ENCODE assay signal across 8 mouse cellular contexts in genomic region chr17:64375327-64375726, GRCm38 (mm10). TPM values are rescaled to one million over a fixed set of nuclear protein-coding genes. Genes with fewer than 3 reads are reported as not detected.
DNase-seq lines count a peak whose midpoint lies in the region; ATAC-seq and TF ChIP-seq lines count a peak whose summit lies in the region.

No protein-coding gene starts in this region.

- no peak overlapping the region for H3K9ac ChIP-seq in heart, adult 2 months (ENCODE audit: low read depth, low read length)
- no peak overlapping the region for H3K9ac ChIP-seq in kidney, postnatal 0 days (ENCODE audit: low read depth, low read length)
- no peak overlapping the region for H3K9ac ChIP-seq in liver, embryonic 11.5 days (ENCODE audit: low read depth, low read length)
- no peak overlapping the region for H3K9ac ChIP-seq in neural tube, embryonic 11.5 days (ENCODE audit: low read length)
- H3K9ac ChIP-seq in stomach, embryonic 16.5 days (ENCODE audit: low read length), result no peak overlapping the region

- H3K27me3 ChIP-seq in heart, adult 2 months (ENCODE audit: control insufficient read depth, insufficient read depth, low read length), result no peaks in the 10 kb centered on the region
- no peaks in the 10 kb centered on the region for H3K27me3 ChIP-seq in kidney, postnatal 0 days (ENCODE audit: insufficient read depth, low read length)
- H3K27me3 ChIP-seq in liver, embryonic 11.5 days (replicated peaks; ENCODE audit: control insufficient read depth, insufficient read depth, low read length), result no peaks in the 10 kb centered on the region
- no peaks in the 10 kb centered on the region for H3K27me3 ChIP-seq in neural tube, embryonic 11.5 days (ENCODE audit: control insufficient read depth, insufficient read depth, low read length)
- H3K27me3 ChIP-seq in stomach, embryonic 16.5 days (ENCODE audit: control insufficient read depth, insufficient read depth, low read length), result no peaks in the 10 kb centered on the region

- no peak overlapping the region for H3K27ac ChIP-seq in heart, adult 2 months
- no peak overlapping the region for H3K27ac ChIP-seq in kidney, postnatal 0 days
- no peak overlapping the region for H3K27ac ChIP-seq in liver, embryonic 11.5 days (ENCODE audit: low read depth, low read length)
- no peak overlapping the region for H3K27ac ChIP-seq in neural tube, embryonic 11.5 days (ENCODE audit: low read depth, low read length)
- no peak overlapping the region for H3K27ac ChIP-seq in stomach, embryonic 16.5 days (ENCODE audit: low read length)

- intact Hi-C loops in heart, adult 2 months (cut with DNase I), result loop anchor here (1.0 to 10.0 kb wide), 5 partner anchors 93 to 801 kb away; no protein-coding TSS in a partner anchor

- no peaks in the 10 kb centered on the region for H3K4me1 ChIP-seq in heart, adult 2 months (ENCODE audit: control insufficient read depth, insufficient read depth, low read length)
- no peaks in the 10 kb centered on the region for H3K4me1 ChIP-seq in kidney, postnatal 0 days (replicated peaks; ENCODE audit: insufficient read depth, low read length)
- H3K4me1 ChIP-seq in liver, embryonic 11.5 days (replicated peaks; ENCODE audit: control insufficient read depth, insufficient read depth, low read length), result no peaks in the 10 kb centered on the region
- no peaks in the 10 kb centered on the region for H3K4me1 ChIP-seq in neural tube, embryonic 11.5 days (ENCODE audit: control insufficient read depth, insufficient read depth, low read length)
- no peaks in the 10 kb centered on the region for H3K4me1 ChIP-seq in stomach, embryonic 16.5 days (ENCODE audit: control insufficient read depth, insufficient read depth, low read length)

- H3K36me3 ChIP-seq in heart, adult 2 months (ENCODE audit: control insufficient read depth, insufficient read depth, low read length), result no peaks in the 10 kb centered on the region
- H3K36me3 ChIP-seq in kidney, postnatal 0 days (ENCODE audit: insufficient read depth, low read length), result no peaks in the 10 kb centered on the region
- no peaks in the 10 kb centered on the region for H3K36me3 ChIP-seq in liver, embryonic 11.5 days (ENCODE audit: control insufficient read depth, insufficient read depth, low read length)
- no peaks in the 10 kb centered on the region for H3K36me3 ChIP-seq in neural tube, embryonic 11.5 days (ENCODE audit: control insufficient read depth, insufficient read depth, low read length)
- no peaks in the 10 kb centered on the region for H3K36me3 ChIP-seq in stomach, embryonic 16.5 days (ENCODE audit: control insufficient read depth, insufficient read depth, low read length)

- no peaks in the 10 kb centered on the region for H3K79me2 ChIP-seq in heart, adult 2 months (replicated peaks; ENCODE audit: control insufficient read depth, insufficient read depth, low read length)

- peak; percentile 79 for DNase-seq in CD4-positive, CD25-positive, alpha-beta regulatory T cell, adult 2 months (ENCODE audit: low read depth, low spot score)
- DNase-seq in adrenal gland, postnatal 10 days, result peak; percentile 84
- DNase-seq in embryo, embryonic 9.5 days (ENCODE audit: extremely low spot score), result peak; percentile 67
- peak; percentile 67 to 78 for DNase-seq in heart, adult 2 months
- DNase-seq in kidney, postnatal 0 days (ENCODE audit: low spot score), result peak; percentile 75
- peak; percentile 42 for DNase-seq in liver, embryonic 11.5 days (ENCODE audit: low spot score)
- peak; percentile 77 for DNase-seq in neural tube, embryonic 11.5 days (ENCODE audit: low spot score)

- no peak overlapping the region for H3K4me3 ChIP-seq in heart, adult 2 months
- no peak overlapping the region for H3K4me3 ChIP-seq in kidney, postnatal 0 days (replicated peaks; ENCODE audit: low read depth, low read length)
- H3K4me3 ChIP-seq in liver, embryonic 11.5 days (ENCODE audit: low read depth, low read length), result no peak overlapping the region
- H3K4me3 ChIP-seq in neural tube, embryonic 11.5 days (ENCODE audit: low read depth, low read length), result no peak overlapping the region
- no peak overlapping the region for H3K4me3 ChIP-seq in stomach, embryonic 16.5 days (replicated peaks; ENCODE audit: low read length)

- WGBS in heart, adult 2 months, result 62% methylated on average over 4 of the region's 4 CpGs
- WGBS in kidney, postnatal 0 days, result 73% methylated on average over 4 of the region's 4 CpGs
- WGBS in liver, embryonic 11.5 days, result 70% methylated on average over 4 of the region's 4 CpGs
- 64% methylated on average over 4 of the region's 4 CpGs for WGBS in neural tube, embryonic 11.5 days
- WGBS in stomach, embryonic 16.5 days, result 74% methylated on average over 4 of the region's 4 CpGs

- TF ChIP-seq POLR2A in heart, adult 2 months (IDR thresholded peaks at IDR 0.05; ENCODE audit: insufficient read depth, low read depth, low read length), result no peak

- ATAC-seq in kidney, postnatal 0 days (replicated peaks; ENCODE audit: low FRiP score, low read depth), result peak; percentile 69; the same call in 1 of the 2 replicates
- peak; percentile 51 for ATAC-seq in liver, embryonic 11.5 days (replicated peaks; ENCODE audit: low FRiP score)
- ATAC-seq in neural tube, embryonic 11.5 days (ENCODE audit: insufficient read depth, low FRiP score, low TSS enrichment), result peak; percentile 69; the same call in 1 of the 2 replicates
- ATAC-seq in stomach, embryonic 16.5 days (ENCODE audit: insufficient read depth, low FRiP score), result peak; percentile 58; the same call in 1 of the 2 replicates

- TF ChIP-seq CTCF in heart, adult 2 months (IDR thresholded peaks at IDR 0.05), result peak; percentile 95
- TF ChIP-seq CTCF in kidney, postnatal 0 days (IDR thresholded peaks at IDR 0.05; ENCODE audit: low read depth), result peak; percentile 91

- H3K4me2 ChIP-seq in kidney, postnatal 0 days (ENCODE audit: low read length), result no peak overlapping the region
- no peak overlapping the region for H3K4me2 ChIP-seq in liver, embryonic 11.5 days
- no peak overlapping the region for H3K4me2 ChIP-seq in neural tube, embryonic 11.5 days (ENCODE audit: low read depth)
- no peak overlapping the region for H3K4me2 ChIP-seq in stomach, embryonic 16.5 days (ENCODE audit: low read depth, low read length)

- H3K9me3 ChIP-seq in kidney, postnatal 0 days (replicated peaks; ENCODE audit: low read length), result no peaks in the 10 kb centered on the region
- no peaks in the 10 kb centered on the region for H3K9me3 ChIP-seq in liver, embryonic 11.5 days (ENCODE audit: control insufficient read depth, low read length)
- no peaks in the 10 kb centered on the region for H3K9me3 ChIP-seq in neural tube, embryonic 11.5 days (ENCODE audit: control insufficient read depth, low read length)
- no peaks in the 10 kb centered on the region for H3K9me3 ChIP-seq in stomach, embryonic 16.5 days (replicated peaks; ENCODE audit: control insufficient read depth, low read length)

- 0 out of 2 replicates have a peak, but pooled peaks have one; percentile 36 for TF ChIP-seq EP300 in heart, adult 2 months (IDR thresholded peaks at IDR 0.05; ENCODE audit: insufficient read depth, low read depth, low read length)

RNA-seq across cellular contexts. Expression of gene Pja2, which starts 43.6 kb away (rescaled TPM):
- total RNA-seq in adrenal gland, postnatal 10 days (2021), result 10 to 100 TPM; 66.7 to 81.7 TPM
- 100 to 1,000 TPM; 104 to 112 TPM for total RNA-seq in heart, adult 2 months (2021)
- 27.6 and 45.4 TPM in 2 replicates for polyA plus RNA-seq in heart, adult 2 months (2012; rRNA removed)
- 58.8 and 63.8 TPM in 2 replicates for polyA plus RNA-seq in kidney, postnatal 0 days (2015; fragmentation: Nextera tagmentation; extraction: Ambion mirVana)
- polyA plus RNA-seq in liver, embryonic 11.5 days (2014; fragmentation: Nextera tagmentation; extraction: Ambion mirVana), result 38.4 and 39.0 TPM in 2 replicates
- 93.7 and 105 TPM in 2 replicates for polyA plus RNA-seq in neural tube, embryonic 11.5 days (2014; fragmentation: Nextera tagmentation; extraction: Ambion mirVana)
- 77.2 and 80.6 TPM in 2 replicates for polyA plus RNA-seq in stomach, embryonic 16.5 days (2015; fragmentation: Nextera tagmentation; extraction: Ambion mirVana)
